Mouse (Mus musculus) heart, embryonic 16.5 days (tissue): Measurements from ENCODE around the gene Dnajb11. TPM values are rescaled to one million over a fixed set of nuclear protein-coding genes. Genes with fewer than 3 reads are reported as not detected.

Experiments used
- ATAC-seq: fragments of 200-750 bp; cut with Nextera tagmentation; replicated peaks from 2 replicates; pipeline ENCODE4 v1.8.0; 2017; ENCODE audit warnings: moderate number of reproducible peaks; ENCODE audit not compliant: insufficient read depth, low FRiP score; ENCODE audit errors: extremely low read depth
- H3K27ac ChIP-seq: fragments of 300-500 bp; sonication (generic); 2 replicates; pipeline ENCODE4 v1.5.1; 2014; ENCODE audit warnings: mild to moderate bottlenecking, low read length, control low read depth, moderate library complexity
- H3K27me3 ChIP-seq: fragments of 300-500 bp; sonication (generic); 2 replicates; pipeline ENCODE4 v1.6.1; 2014; ENCODE audit warnings: low read length, mixed read lengths; ENCODE audit not compliant: control insufficient read depth, insufficient read depth
- H3K36me3 ChIP-seq: fragments of 300-500 bp; sonication (generic); 2 replicates; pipeline ENCODE4 v1.6.1; 2014; ENCODE audit not compliant: control insufficient read depth, insufficient read depth
- H3K4me1 ChIP-seq: fragments of 300-500 bp; sonication (generic); 2 replicates; pipeline ENCODE4 v1.6.1; 2014; ENCODE audit warnings: low read length, mixed read lengths; ENCODE audit not compliant: control insufficient read depth, insufficient read depth
- H3K4me2 ChIP-seq: fragments of 300-500 bp; sonication (generic); 2 replicates; pipeline ENCODE4 v1.6.1; 2014; ENCODE audit warnings: low read depth, mild to moderate bottlenecking, control low read depth, low read length
- H3K4me3 ChIP-seq: fragments of 300-500 bp; sonication (generic); 2 replicates; pipeline ENCODE4 v1.5.1; 2014; ENCODE audit warnings: mild to moderate bottlenecking, control low read depth, low read length
- H3K9ac ChIP-seq: fragments of 300-500 bp; sonication (generic); 2 replicates; pipeline ENCODE4 v1.6.1; 2014; ENCODE audit warnings: low read length, control low read depth
- H3K9me3 ChIP-seq: fragments of 300-500 bp; sonication (generic); replicated peaks from 2 replicates; pipeline ENCODE4 v1.6.1; 2016; ENCODE audit warnings: low read length; ENCODE audit not compliant: control insufficient read depth
- WGBS: fragments of 180-500 bp; shearing (Covaris S2); extraction: QIAGEN DNeasy Blood & Tissue Kit; methylation state at CpG from one replicate; pipeline ENCODE4 v1.1.7; 2014; 5-methylcytosine and 5-hydroxymethylcytosine counted together
- polyA plus RNA-seq: library from polyadenylated mRNA; unstranded; fragments of >200 nt; fragmentation: Nextera tagmentation; extraction: Ambion mirVana; gene quantifications from 2 replicates; pipeline ENCODE4 v1.2.1, GENCODE M21; 2015

Dnajb11 gene
- polyA plus RNA-seq, 1 experiment from 2014 or later, result 96.2 TPM

DNA sequence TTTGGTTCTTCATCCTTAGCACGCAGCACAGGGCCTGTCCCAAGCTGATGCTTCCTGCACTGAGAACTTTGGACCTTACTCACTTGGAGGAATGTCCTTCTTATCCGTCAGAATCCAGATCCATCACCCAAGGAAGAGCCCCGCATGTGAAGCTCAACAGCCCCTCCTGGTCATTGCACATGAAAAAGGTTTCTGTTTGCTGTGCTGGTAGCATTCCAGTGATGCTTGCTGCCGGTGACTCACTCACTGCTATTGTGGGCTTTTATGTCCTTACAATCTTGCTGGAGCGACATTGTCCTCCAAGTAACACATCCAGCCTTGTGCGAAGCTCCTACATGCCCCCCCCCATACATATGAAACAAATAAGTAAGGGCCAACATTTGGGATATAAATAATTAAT is 55.2 kb downstream of the Dnajb11 start:
- H3K27me3 ChIP-seq, result no peaks in the 10 kb centered on the region
- H3K9me3 ChIP-seq, result no peaks in the 10 kb centered on the region
- no peak overlapping the region for H3K4me3 ChIP-seq
- H3K4me2 ChIP-seq, result no peak overlapping the region
- no peak for ATAC-seq
- WGBS, result 64% methylated on average over 6 of the region's 6 CpGs
- no peak overlapping the region for H3K27ac ChIP-seq
- H3K4me1 ChIP-seq, result no peaks in the 10 kb centered on the region
- H3K9ac ChIP-seq, result no peak overlapping the region
- no peaks in the 10 kb centered on the region for H3K36me3 ChIP-seq

DNA sequence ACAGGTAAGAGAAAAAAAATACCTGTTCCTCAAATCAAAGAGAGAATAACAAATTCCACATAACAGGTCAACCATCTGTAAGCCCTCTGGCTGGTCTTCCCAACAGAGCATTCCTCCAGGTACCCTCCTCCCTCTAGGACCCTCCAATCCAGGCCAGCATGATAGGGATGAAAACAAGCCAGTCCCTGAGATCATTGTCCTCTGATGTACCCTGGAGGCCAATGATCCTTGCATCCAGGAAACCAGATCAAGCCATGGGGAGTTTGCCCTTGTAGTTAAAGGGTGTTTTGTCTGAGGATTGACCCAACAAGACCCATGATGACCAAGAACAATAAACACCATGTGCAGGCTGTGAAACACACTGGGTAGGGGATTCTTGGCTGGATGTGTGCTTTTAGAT is 56.6 kb downstream of the Dnajb11 start:
- H3K27ac ChIP-seq, result no peak overlapping the region
- no peaks in the 10 kb centered on the region for H3K9me3 ChIP-seq
- H3K4me2 ChIP-seq, result no peak overlapping the region
- no peaks in the 10 kb centered on the region for H3K27me3 ChIP-seq
- H3K4me3 ChIP-seq, result no peak overlapping the region
- H3K9ac ChIP-seq, result no peak overlapping the region
- no peak for ATAC-seq
- no peaks in the 10 kb centered on the region for H3K36me3 ChIP-seq
- no peaks in the 10 kb centered on the region for H3K4me1 ChIP-seq

DNA sequence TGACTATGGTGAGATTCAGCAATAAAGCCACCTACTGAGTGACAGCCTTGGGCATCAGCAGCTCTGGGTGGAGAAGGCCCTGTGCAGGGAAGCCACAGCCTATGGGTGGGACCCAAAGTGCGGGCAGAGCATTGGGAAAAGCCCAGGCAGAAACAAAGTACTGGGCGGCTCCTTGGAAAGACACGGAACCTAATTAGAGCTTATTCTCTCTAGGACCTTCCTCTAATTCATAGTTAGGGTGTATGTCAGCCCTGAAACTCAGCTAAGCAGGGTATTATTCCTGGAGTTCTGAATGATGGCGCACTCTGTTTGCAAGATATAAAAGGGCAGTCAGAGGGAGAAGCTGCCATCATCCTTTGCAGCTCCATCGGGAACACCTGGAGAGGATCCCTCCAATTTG is 60.4 kb downstream of the Dnajb11 start, which contains the start of gene Fetub:
Gene Fetub, plus strand, starts transcription at position 301 of the 400 bp plus-strand sequence.
- WGBS, result 79% methylated on average over 5 of the region's 5 CpGs
- H3K4me3 ChIP-seq, result no peak within 1 kb of the TSS
- H3K36me3 ChIP-seq, result no peaks in the 10 kb centered on the region
- no peaks in the 10 kb centered on the region for H3K9me3 ChIP-seq
- H3K9ac ChIP-seq, result no peak within 1 kb of the TSS
- no peak within 1 kb of the TSS for H3K27ac ChIP-seq
- ATAC-seq, result no peak
- no peaks in the 10 kb centered on the region; the same call in 1 of the 2 replicates for H3K4me1 ChIP-seq
- H3K27me3 ChIP-seq, result no peaks in the 10 kb centered on the region
- no peak within 1 kb of the TSS for H3K4me2 ChIP-seq

DNA sequence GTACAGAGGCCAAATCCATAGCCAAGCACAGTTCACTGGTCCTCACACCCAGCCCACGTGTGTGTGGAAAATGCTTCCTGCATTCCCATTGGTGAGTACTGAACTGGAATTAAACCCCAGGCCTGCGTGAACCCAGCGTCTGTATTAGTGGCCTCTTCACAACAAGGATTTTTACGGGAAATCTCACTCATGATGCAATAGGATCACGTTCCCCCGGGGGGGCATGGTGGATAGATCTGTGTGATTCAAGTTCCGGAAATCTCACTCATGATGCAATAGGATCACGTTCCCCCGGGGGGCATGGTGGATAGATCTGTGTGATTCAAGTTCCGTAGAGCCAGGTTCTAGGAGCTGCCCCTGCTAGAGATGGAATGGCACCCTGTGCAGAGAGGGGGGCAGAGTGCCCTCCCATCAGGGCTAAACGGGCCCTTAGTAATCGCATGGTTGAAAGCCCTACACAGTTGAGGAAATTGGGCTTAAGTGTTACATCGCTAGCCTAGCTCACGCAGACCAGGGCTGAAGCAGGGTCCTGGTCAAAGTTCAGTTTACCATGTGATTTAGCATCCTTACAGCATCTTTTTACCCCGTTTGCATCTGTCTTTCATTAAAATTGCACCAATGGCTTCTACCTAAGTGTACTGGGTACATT is 61.1 kb downstream of the Dnajb11 start:
- no peak overlapping the region for H3K4me3 ChIP-seq
- 76% methylated on average over 15 of the region's 15 CpGs for WGBS
- no peak overlapping the region for H3K9ac ChIP-seq
- no peak overlapping the region for H3K27ac ChIP-seq
- H3K4me1 ChIP-seq, result no peaks in the 10 kb centered on the region; the same call in 1 of the 2 replicates
- no peaks in the 10 kb centered on the region for H3K9me3 ChIP-seq
- H3K27me3 ChIP-seq, result no peaks in the 10 kb centered on the region
- no peaks in the 10 kb centered on the region for H3K36me3 ChIP-seq
- H3K4me2 ChIP-seq, result no peak overlapping the region
- no peak for ATAC-seq

DNA sequence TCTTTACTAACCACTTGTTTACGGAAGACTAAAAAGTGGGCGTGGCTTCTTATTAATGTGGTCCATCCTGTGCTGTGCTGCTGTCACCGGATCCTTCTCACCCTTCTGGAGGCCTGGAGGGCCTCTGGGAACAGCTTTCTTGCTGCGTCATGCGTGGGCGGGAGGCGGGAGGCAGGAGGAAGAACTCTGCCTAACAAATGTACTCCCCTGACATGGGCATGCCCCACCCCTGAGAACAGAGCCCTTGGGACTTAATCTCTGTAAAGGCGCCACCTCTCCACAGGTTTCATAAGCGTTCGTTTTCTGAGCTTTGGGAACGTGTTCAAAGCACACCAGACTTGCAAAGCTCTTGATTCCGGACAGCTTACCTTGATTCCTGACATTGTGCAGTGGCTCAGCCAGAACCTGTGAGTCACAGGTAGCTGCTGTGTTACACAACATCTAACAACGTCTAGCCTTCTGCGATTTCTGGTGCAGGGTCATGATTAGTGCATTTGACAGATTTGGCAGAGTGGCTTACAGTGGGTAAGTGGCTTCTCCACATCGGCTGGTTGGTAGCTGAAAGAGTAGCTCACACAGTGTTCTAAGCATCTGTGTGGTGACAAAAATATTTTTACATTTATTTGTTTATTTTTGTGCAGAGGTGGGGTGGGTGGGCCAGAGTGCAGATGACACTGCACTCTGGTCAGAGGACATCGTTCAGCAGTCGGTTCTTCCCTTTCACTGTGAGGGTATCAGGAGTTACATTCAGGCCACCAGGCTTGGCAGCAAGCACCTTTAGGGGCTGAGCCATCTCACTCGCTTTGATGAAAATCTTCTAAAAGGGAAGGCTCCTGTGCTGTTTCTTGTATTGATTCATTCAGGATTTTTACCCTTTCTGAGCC is 62.6 kb downstream of the Dnajb11 start:
- Histone ChIP-seq H3K9ac (no peak overlapping the region), H3K4me2 (no peak overlapping the region; the same call in 1 of the 2 replicates), H3K9me3 (no peaks in the 10 kb centered on the region), H3K4me3 (no peak overlapping the region), H3K36me3 (no peaks in the 10 kb centered on the region), H3K27me3 (no peaks in the 10 kb centered on the region), H3K27ac (no peak overlapping the region), H3K4me1 (no peaks in the 10 kb centered on the region; the same call in 1 of the 2 replicates)
- no peak for ATAC-seq
- 43% methylated on average over 18 of the region's 18 CpGs for WGBS

DNA sequence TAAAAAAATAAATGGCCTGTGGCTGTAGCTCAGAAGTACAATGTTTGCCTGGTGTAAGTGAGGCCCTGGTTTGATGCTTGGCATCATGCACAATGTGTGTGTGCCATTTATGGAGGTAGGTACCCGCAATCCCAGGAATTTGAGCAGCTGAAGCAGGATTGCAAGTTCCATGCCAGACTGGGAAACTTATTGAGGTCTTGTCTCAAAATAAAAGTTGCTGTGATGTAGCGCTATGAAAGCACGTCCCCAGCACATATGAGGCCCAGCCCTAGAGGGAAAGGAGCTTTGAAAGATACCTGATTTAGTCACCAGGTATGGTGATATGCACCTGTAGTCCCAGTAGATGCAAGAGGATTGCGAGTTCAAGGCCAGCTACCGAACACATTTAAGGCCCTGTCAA is 64.1 kb downstream of the Dnajb11 start:
- H3K9ac ChIP-seq, result no peak overlapping the region
- H3K4me3 ChIP-seq, result no peak overlapping the region
- H3K4me2 ChIP-seq, result no peak overlapping the region
- H3K27ac ChIP-seq, result no peak overlapping the region
- no peaks in the 10 kb centered on the region for H3K9me3 ChIP-seq
- H3K4me1 ChIP-seq, result no peaks in the 10 kb centered on the region; the same call in 1 of the 2 replicates
- no peak for ATAC-seq
- no peaks in the 10 kb centered on the region for H3K36me3 ChIP-seq
- H3K27me3 ChIP-seq, result no peaks in the 10 kb centered on the region
- 92% methylated on average over 5 of the region's 5 CpGs for WGBS

DNA sequence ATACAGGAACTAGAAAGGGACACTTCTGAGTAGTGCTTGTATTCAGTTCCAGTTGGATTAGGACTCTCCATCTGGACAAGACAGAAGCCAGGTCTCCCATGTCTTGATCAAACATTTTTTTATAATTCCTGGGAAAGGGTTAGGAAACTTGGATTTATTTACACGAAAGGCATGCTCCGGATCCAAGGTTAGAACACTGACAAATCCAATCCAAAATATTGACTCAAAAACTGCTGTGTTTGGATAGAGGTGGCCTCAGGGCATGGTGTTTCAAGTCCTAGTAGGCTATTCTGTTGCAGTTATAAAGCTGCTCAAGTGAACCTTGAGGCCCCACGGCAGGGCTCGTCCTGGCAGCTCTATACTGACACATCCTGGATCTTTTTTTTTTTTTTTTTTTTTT is 64.8 kb downstream of the Dnajb11 start:
- WGBS, result 81% methylated on average over 4 of the region's 4 CpGs
- Histone ChIP-seq H3K9me3 (no peaks in the 10 kb centered on the region), H3K4me3 (no peak overlapping the region), H3K9ac (no peak overlapping the region), H3K27ac (no peak overlapping the region), H3K36me3 (no peaks in the 10 kb centered on the region), H3K4me1 (no peaks in the 10 kb centered on the region; the same call in 1 of the 2 replicates), H3K4me2 (no peak overlapping the region), H3K27me3 (no peaks in the 10 kb centered on the region)
- ATAC-seq, result no peak
